Mouse (Mus musculus) intestine, postnatal 0 days (tissue): ENCODE measurements around the gene Fuca1. TPM values are rescaled to one million over a fixed set of nuclear protein-coding genes. Genes with fewer than 3 reads are reported as not detected.
A peak's percentile ranks its signal among the peaks of the same experiment; 100 is the strongest.

ENCODE experiments used
- ATAC-seq: fragments of 200-750 bp; cut with Nextera tagmentation; 2 replicates; pipeline ENCODE4 v1.8.0; 2017; ENCODE audit warnings: mild to moderate bottlenecking, moderate TSS enrichment, moderate library complexity
- H3K27ac ChIP-seq: fragments of 300-500 bp; sonication (generic); 2 replicates; pipeline ENCODE4 v1.5.1; 2014; ENCODE audit warnings: mild to moderate bottlenecking, low read depth, low read length, moderate library complexity
- H3K27me3 ChIP-seq: fragments of 300-500 bp; sonication (generic); replicated peaks from 2 replicates; pipeline ENCODE4 v1.6.1; 2014; ENCODE audit warnings: low read length, mixed read lengths; ENCODE audit not compliant: control insufficient read depth, insufficient read depth
- H3K36me3 ChIP-seq: fragments of 300-500 bp; sonication (generic); 2 replicates; pipeline ENCODE4 v1.6.1; 2014; ENCODE audit warnings: mild to moderate bottlenecking, moderate library complexity; ENCODE audit not compliant: control insufficient read depth, insufficient read depth
- H3K4me1 ChIP-seq: fragments of 300-500 bp; sonication (generic); replicated peaks from 2 replicates; pipeline ENCODE4 v1.6.1; 2014; ENCODE audit warnings: antibody characterized with exemption, low read length, mixed read lengths; ENCODE audit not compliant: control insufficient read depth, insufficient read depth
- H3K4me2 ChIP-seq: fragments of 300-500 bp; sonication (generic); replicated peaks from 2 replicates; pipeline ENCODE4 v1.6.1; 2014; ENCODE audit warnings: low read depth, mild to moderate bottlenecking, moderate library complexity
- H3K4me3 ChIP-seq: fragments of 300-500 bp; sonication (generic); 2 replicates; pipeline ENCODE4 v1.5.1; 2014; ENCODE audit warnings: low read depth, low read length
- H3K9ac ChIP-seq: fragments of 300-500 bp; sonication (generic); 2 replicates; pipeline ENCODE4 v1.6.1; 2014; ENCODE audit warnings: mild to moderate bottlenecking, low read depth, low read length
- H3K9me3 ChIP-seq: fragments of 300-500 bp; sonication (generic); 2 replicates; pipeline ENCODE4 v1.6.1; 2016; ENCODE audit warnings: mixed run types; ENCODE audit not compliant: control insufficient read depth
- CTCF ChIP-seq: sonication (generic); IDR thresholded peaks from 2 replicates; pipeline ENCODE4 v1.5.1; 2016; ENCODE audit warnings: low read depth, mild to moderate bottlenecking, control low read depth, antibody characterized with exemption, moderate library complexity
- WGBS: fragments of 180-500 bp; shearing (Covaris S2); extraction: QIAGEN DNeasy Blood & Tissue Kit; methylation state at CpG from one replicate; pipeline ENCODE4 v1.1.7; 2014; 5-methylcytosine and 5-hydroxymethylcytosine counted together
- polyA plus RNA-seq: library from polyadenylated mRNA; unstranded; fragments of >200 nt; fragmentation: Nextera tagmentation; extraction: Ambion mirVana; gene quantifications from 2 replicates; pipeline ENCODE4 v1.2.1, GENCODE M21; 2015

The Fuca1 gene
- polyA plus RNA-seq, 1 experiment from 2014 or later, result 717 TPM

GRCm38 (mm10) chr4:135913433-135913832 is 7.1 kb upstream of the Fuca1 start:
- 71% methylated on average over 4 of the region's 4 CpGs for WGBS
- TF ChIP-seq CTCF, result no peak
- ATAC-seq, result no peak
- Histone ChIP-seq H3K27me3 (no peaks in the 10 kb centered on the region), H3K36me3 (no peaks in the 10 kb centered on the region), H3K4me2 (no peak overlapping the region), H3K27ac (no peak overlapping the region), H3K9me3 (no peaks in the 10 kb centered on the region), H3K4me3 (no peak overlapping the region), H3K4me1 (peaks cover 10% of the 10 kb centered on the region; the same call in 1 of the 2 replicates), H3K9ac (no peak overlapping the region)

GRCm38 (mm10) chr4:135918635-135919279 is 1.8 kb upstream of the Fuca1 start:
- no peaks in the 10 kb centered on the region for H3K9me3 ChIP-seq
- peaks cover 7% of the 10 kb centered on the region for H3K36me3 ChIP-seq
- 48% methylated on average over 13 of the region's 13 CpGs for WGBS
- no peak overlapping the region for H3K9ac ChIP-seq
- peak; percentile 76 for ATAC-seq
- no peaks in the 10 kb centered on the region for H3K27me3 ChIP-seq
- TF ChIP-seq CTCF, result no peak
- peaks cover 14% of the 10 kb centered on the region for H3K4me1 ChIP-seq
- no peak overlapping the region for H3K4me3 ChIP-seq
- peak overlapping the region; percentile 39 for H3K4me2 ChIP-seq
- peak overlapping the region; percentile 92 for H3K27ac ChIP-seq

- Histone ChIP-seq H3K4me3 (no peak overlapping the region), H3K36me3 (peaks cover 10% of the 10 kb centered on the region), H3K9me3 (no peaks in the 10 kb centered on the region), H3K9ac (no peak overlapping the region), H3K27me3 (no peaks in the 10 kb centered on the region), H3K4me2 (peak overlapping the region; percentile 39), H3K27ac (peak overlapping the region; percentile 92), H3K4me1 (peaks cover 14% of the 10 kb centered on the region)
- WGBS, result 51% methylated on average over 3 of the region's 3 CpGs
- no peak for TF ChIP-seq CTCF
- ATAC-seq, result peak; percentile 79
Measured at GRCm38 (mm10) chr4:135919280-135919639, 1.3 kb upstream of the Fuca1 start.

- H3K27me3 ChIP-seq, result no peaks in the 10 kb centered on the region
- no peaks in the 10 kb centered on the region for H3K9me3 ChIP-seq
- H3K36me3 ChIP-seq, result peaks cover 24% of the 10 kb centered on the region
- ATAC-seq, result peak; percentile 27; the same call in 1 of the 2 replicates
- peaks cover 14% of the 10 kb centered on the region for H3K4me1 ChIP-seq
- H3K4me3 ChIP-seq, result peak overlapping the region; percentile 85
- TF ChIP-seq CTCF, result no peak
- H3K4me2 ChIP-seq, result peak overlapping the region; percentile 79
- peak overlapping the region; percentile 90 for H3K27ac ChIP-seq
- H3K9ac ChIP-seq, result peak overlapping the region; percentile 86
- 1% methylated on average over 26 of the region's 26 CpGs for WGBS
Measured at GRCm38 (mm10) chr4:135921257-135922120, 954 bp downstream of the Fuca1 start.

GRCm38 (mm10) chr4:135922190-135922589 is 1.7 kb downstream of the Fuca1 start:
- Histone ChIP-seq H3K9ac (peak overlapping the region; percentile 86; the same call in 1 of the 2 replicates), H3K9me3 (no peaks in the 10 kb centered on the region), H3K4me2 (peak overlapping the region; percentile 79), H3K27ac (peak overlapping the region; percentile 90; the same call in 1 of the 2 replicates), H3K4me1 (peaks cover 14% of the 10 kb centered on the region), H3K4me3 (peak overlapping the region; percentile 85), H3K36me3 (peaks cover 29% of the 10 kb centered on the region), H3K27me3 (no peaks in the 10 kb centered on the region)
- 41% methylated on average over 1 of the region's 1 CpGs for WGBS
- no peak for ATAC-seq
- no peak for TF ChIP-seq CTCF

GRCm38 (mm10) chr4:135924418-135924817 is 3.9 kb downstream of the Fuca1 start:
- H3K27ac ChIP-seq, result peak overlapping the region; percentile 64
- no peak overlapping the region for H3K4me3 ChIP-seq
- no peak overlapping the region for H3K4me2 ChIP-seq
- H3K9me3 ChIP-seq, result no peaks in the 10 kb centered on the region
- TF ChIP-seq CTCF, result no peak
- 47% methylated on average over 2 of the region's 2 CpGs for WGBS
- H3K36me3 ChIP-seq, result peaks cover 34% of the 10 kb centered on the region
- no peak overlapping the region for H3K9ac ChIP-seq
- no peaks in the 10 kb centered on the region for H3K4me1 ChIP-seq
- no peaks in the 10 kb centered on the region for H3K27me3 ChIP-seq
- peak; percentile 45 for ATAC-seq
